Mouse (Mus musculus) ES-Bruce4 (cell line): Measurements from ENCODE around the gene Nt5c1a.

ENCODE experiments used
- CTCF ChIP-seq: IDR thresholded peaks from one replicate; pipeline ENCODE4 v1.8.1; 2011; ENCODE audit warnings: low read depth, low read length
- POLR2A ChIP-seq: IDR thresholded peaks from one replicate; pipeline ENCODE4 v1.8.1; 2011; ENCODE audit warnings: low read length; ENCODE audit not compliant: insufficient read depth

- TF ChIP-seq POLR2A (no peak), CTCF (no peak)
Measured at GRCm38 (mm10) chr4:123210996-123211395, 9.7 kb downstream of the Nt5c1a start.
